Mouse (Mus musculus) urinary bladder, postnatal 10 days (tissue): ENCODE measurements around the gene Hira.
"Not testable (repeated sequence)": the region's sequence is repeated elsewhere in the genome, so short reads cannot be mapped to it uniquely, and the experiment has no call there.

ENCODE experiments used
- DNase-seq: peaks from one replicate; pipeline ENCODE4 v3.0.0; 2022; ENCODE audit warnings: low spot score

Hira gene

GRCm38 (mm10) chr16:18876442-18877308 is at the start of gene Hira, which contains the start of gene Mrpl40:
TSS of gene Hira (plus strand) at chr16:18877037.
TSS of gene Mrpl40 (minus strand) at chr16:18876862.
- peak; percentile 74 for DNase-seq

- no peak for DNase-seq
Measured at GRCm38 (mm10) chr16:18828630-18829029, 48.2 kb upstream of the Hira start.

DNA sequence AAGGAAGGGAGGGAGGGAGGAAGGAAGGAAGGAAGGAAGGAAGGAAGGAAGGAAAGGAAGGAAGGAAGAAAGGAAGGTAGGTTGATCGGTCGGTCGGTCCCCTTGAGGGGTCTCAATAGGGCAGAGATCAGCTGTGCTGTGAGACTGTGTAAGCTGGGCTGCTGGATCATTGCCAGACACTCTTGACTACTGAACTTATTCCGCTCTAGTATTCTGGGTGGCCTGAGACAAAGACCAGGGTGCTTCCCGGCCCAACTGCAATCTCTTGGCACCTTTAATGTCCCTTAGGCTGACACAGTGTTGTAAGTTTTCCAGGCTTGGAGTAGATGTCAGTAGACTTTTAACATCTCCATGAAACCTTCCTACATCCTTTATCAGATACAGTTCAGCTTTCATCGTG is 47.7 kb upstream of the Hira start:
- DNase-seq: no peak

DNA sequence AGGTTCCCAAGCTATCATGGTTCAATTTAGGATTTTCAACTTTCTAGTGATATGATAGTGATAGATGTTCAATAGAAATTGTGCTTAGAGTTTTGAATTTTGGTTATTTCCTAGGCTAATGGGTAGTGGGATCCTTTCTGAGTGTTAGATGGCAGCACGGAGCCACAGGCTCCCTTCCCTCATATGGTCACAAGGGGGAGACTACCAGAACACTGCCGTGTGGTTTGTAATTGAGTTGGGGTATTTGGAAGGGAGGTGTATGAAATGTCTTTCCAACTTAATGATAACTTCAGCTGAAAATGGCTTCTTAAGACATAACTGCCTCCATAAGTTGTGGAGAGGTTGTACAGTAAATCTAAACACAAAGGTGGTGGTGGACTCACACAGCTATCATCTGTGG is 43.4 kb upstream of the Hira start:
- no peak for DNase-seq

DNA sequence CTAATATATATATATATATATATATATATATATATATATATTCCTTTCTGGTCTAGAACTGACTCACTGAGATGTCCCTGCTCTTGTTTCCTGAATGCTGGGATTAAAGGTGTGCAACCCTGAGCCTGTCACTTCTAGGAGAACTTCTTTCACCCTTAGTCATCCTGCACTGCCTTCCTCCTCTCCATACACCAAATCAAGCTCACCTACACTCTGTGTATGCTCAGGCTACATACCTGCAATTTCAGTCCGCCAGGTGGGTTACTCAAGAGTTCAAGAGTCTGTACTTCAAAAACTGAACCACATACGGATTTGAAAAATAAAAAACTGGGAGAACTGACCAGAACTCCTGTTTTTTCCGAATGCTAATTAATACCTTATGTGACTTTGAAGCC is 40.8 kb upstream of the Hira start:
- DNase-seq: no peak

GRCm38 (mm10) chr16:18836468-18837208 is 40.2 kb upstream of the Hira start, which contains the start of the genes 2510002D24Rik and Gm28539:
TSS of gene 2510002D24Rik (plus strand) at chr16:18836578.
TSS of gene Gm28539 (plus strand) at chr16:18836584.
- DNase-seq: peak; percentile 89

DNA sequence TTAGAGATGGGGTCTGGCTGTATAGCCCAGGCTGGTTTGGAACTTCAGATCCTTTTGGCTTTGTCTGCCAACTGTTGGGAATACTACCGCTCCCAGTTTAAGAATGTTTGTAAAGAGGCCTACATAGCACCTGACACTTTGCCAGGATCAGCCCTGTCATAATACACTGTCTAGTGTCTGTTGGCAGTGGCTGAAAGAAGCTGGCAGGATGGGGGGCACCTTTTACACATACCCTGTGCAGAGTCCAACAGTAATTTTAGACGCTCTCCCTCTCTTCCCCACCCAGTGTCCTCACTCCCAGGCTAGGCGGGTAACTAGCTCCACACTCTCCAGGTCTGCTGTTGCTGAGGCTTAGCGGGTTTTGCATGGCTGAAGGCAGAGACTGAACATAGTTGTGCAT is 38.5 kb upstream of the Hira start:
- DNase-seq: no peak

GRCm38 (mm10) chr16:18846301-18846820 is 30.5 kb upstream of the Hira start:
- DNase-seq: no peak

GRCm38 (mm10) chr16:18849521-18850190 is 27.2 kb upstream of the Hira start:
- not testable (repeated sequence) for DNase-seq

DNA sequence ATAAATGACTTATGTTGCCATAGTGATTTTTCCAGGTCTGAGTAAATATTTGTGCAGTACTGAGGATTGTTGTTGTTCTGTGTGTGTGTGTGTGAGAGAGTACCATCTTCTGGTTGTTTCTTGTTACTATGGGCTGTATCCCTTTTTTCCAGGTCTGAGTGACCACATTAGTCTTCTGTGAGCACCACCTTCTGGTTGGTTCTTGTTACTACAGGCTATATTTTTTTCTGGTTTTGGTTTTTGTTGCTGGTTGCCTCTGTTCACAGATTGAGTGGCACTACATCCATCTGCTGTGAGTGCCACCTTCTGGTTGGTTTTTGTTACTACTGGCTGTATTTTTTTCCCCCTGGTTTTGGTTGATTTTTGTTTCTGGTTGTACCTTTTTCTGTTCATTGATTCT is 18.3 kb upstream of the Hira start:
- DNase-seq: no peak

- DNase-seq: no peak
Measured at GRCm38 (mm10) chr16:18860186-18860585, 16.7 kb upstream of the Hira start.

DNA sequence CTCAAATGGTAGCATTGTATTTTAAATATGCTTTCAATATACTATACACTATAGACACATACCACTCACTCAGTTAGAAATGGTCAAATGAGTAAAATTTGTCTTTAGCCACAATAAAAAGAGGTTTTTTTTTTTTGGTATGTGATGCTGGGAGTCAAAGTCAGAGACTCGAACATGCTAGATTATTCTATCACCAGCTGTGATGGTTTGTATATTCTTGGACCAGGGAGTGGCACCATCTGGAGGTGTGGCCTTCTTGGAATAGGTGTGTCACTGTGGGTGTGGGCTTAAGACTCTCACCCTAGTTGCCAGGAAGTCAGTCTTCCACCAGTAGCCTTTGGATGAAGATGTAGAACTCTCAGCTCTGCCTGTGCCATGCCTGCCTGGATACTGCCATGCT is 6.3 kb upstream of the Hira start:
- not testable (repeated sequence) for DNase-seq

GRCm38 (mm10) chr16:18876091-18876441 is 771 bp upstream of the Hira start:
- DNase-seq: no peak

DNA sequence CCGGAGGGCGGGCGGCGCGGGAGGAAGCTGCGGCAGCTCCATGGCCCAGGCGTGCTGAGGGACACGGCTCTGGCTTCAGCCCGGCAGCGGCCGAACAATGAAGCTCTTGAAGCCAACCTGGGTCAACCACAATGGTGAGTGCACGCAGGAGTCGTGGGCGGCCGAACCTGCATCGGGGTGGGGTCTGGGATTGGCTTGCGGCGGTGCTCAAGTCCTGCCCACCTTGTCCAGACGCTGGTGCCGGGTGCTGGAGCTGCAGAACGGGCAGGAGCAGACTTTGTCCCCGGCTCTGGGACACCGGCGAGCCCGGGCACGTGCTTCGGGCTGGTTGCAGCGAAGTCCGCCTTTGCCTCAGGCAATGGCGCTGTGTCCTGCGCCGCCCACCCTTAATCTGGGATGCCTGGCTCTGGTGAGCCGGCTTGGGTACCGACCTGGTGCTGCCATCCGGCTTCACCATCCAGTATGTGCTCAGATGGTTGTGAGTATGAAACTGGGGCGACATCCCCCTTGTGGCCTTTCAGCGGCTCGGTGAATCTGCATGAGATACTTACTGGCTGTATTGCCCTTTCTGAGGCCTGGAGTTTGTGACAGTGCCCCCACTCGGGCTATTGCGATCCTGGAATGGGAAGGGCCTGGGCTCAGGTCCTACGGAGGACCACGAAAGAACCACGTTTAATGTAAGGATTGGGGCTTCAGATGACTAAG is 701 bp downstream of the Hira start:
- peak; percentile 16 for DNase-seq

DNA sequence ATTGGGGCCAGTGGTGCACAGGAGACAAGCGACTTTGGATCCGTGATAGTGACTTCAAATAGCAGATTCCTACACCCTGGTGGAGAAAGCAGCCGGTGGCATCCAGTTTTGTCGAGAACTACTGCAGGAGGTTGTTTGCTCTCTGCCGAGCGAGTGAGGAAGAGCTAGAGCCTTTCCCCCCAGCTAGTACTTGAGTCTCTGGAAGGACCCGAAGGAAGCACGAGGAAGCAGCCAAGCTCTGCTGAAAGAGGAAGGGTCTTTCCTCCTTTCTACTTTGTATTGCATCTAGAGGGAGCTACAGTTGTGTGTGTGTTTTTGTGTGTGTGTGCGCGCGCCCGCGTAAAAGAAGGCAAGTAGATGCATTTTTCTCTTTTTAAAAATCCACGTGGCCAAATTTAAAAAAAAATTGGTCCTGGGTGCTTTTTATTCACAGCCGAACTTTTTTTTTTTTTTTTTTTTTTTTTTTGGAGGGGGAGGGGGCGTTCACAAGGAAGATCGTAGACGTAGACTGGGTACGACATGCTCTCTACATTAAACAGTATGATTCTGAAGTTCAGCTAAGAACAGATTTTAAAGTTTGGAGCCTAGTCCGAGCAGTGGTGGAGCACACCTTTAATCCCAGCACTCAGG is 1.4 kb downstream of the Hira start:
- DNase-seq: no peak

- DNase-seq: no peak
Measured at GRCm38 (mm10) chr16:18884044-18884443, 7.2 kb downstream of the Hira start.

- no peak for DNase-seq
Measured at GRCm38 (mm10) chr16:18893840-18894372, 17.1 kb downstream of the Hira start.

- no peak for DNase-seq
Measured at GRCm38 (mm10) chr16:18895249-18895648, 18.4 kb downstream of the Hira start.

DNA sequence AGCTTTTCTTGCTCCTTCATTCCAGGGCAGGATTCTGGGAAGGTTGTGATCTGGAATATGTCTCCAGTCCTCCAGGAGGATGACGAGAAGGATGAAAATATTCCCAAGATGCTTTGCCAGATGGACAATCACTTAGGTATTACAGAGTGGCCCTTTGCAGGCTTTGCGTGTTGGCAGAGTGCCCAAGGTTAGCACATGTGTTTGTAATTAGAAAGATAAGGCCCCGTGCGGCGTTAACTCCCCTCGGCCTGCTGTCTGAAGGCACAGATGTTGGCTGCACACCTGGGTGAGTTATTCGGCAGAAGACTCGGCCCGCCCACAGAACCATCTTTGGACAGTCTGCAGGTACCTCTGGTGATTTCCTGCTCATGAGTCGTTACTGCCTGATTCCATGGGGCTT is 19.6 kb downstream of the Hira start:
- no peak for DNase-seq

- DNase-seq: no peak
Measured at GRCm38 (mm10) chr16:18905648-18906047, 28.8 kb downstream of the Hira start.

DNA sequence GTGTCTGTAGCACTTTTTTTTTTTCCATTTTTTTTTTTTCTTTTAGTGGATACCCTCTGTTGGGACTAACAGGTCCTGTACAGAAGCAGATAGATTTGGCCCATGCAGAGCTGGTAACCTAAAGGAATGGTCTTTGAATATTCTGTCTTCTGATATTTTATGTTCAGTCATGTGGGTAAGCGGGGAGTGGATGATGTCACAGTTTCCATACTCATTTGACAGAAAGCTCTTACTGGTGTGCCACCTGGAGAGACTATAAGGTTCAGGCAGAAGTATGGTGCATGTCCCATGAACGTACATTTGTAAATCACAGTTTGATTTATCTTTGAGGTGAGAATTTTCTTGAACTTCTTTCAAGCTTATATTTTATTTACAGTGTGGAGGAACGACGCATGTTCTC is 39.2 kb downstream of the Hira start:
- DNase-seq: no peak
